Mouse (Mus musculus) neural tube, embryonic 13.5 days (tissue): Measurements from ENCODE around the gene Pla2g15. TPM values are rescaled to one million over a fixed set of nuclear protein-coding genes. Genes with fewer than 3 reads are reported as not detected.

ENCODE experiments used
- ATAC-seq: fragments of 200-750 bp; cut with Nextera tagmentation; 2 replicates; pipeline ENCODE4 v1.8.0; 2017; ENCODE audit warnings: low read depth, mild to moderate bottlenecking, moderate TSS enrichment, moderate library complexity
- H3K27ac ChIP-seq: fragments of 300-500 bp; sonication (generic); replicated peaks from 2 replicates; pipeline ENCODE4 v1.5.1; 2015; ENCODE audit warnings: moderate library complexity, mild to moderate bottlenecking, inconsistent platforms
- H3K27me3 ChIP-seq: fragments of 300-500 bp; sonication (generic); 2 replicates; pipeline ENCODE4 v1.6.1; 2015; ENCODE audit warnings: mild to moderate bottlenecking, inconsistent platforms
- H3K36me3 ChIP-seq: fragments of 300-500 bp; sonication (generic); 2 replicates; pipeline ENCODE4 v1.6.1; 2015; ENCODE audit warnings: mild to moderate bottlenecking, inconsistent platforms
- H3K4me1 ChIP-seq: fragments of 300-500 bp; sonication (generic); replicated peaks from 2 replicates; pipeline ENCODE4 v1.6.1; 2015; ENCODE audit warnings: inconsistent platforms
- H3K4me2 ChIP-seq: fragments of 300-500 bp; sonication (generic); 2 replicates; pipeline ENCODE4 v1.6.1; 2015; ENCODE audit warnings: inconsistent platforms, mild to moderate bottlenecking, moderate library complexity
- H3K4me3 ChIP-seq: fragments of 300-500 bp; sonication (generic); 2 replicates; pipeline ENCODE4 v1.5.1; 2015; ENCODE audit warnings: mild to moderate bottlenecking, inconsistent platforms
- H3K9ac ChIP-seq: fragments of 300-500 bp; sonication (generic); 2 replicates; pipeline ENCODE4 v1.6.1; 2015; ENCODE audit warnings: moderate library complexity, mild to moderate bottlenecking, inconsistent platforms
- H3K9me3 ChIP-seq: fragments of 300-500 bp; sonication (generic); 2 replicates; pipeline ENCODE4 v1.6.1; 2016; ENCODE audit warnings: inconsistent platforms
- WGBS: fragments of 180-500 bp; shearing (Covaris S2); methylation state at CpG from one replicate; pipeline ENCODE4 v1.1.7; 2015; 5-methylcytosine and 5-hydroxymethylcytosine counted together
- polyA plus RNA-seq: library from polyadenylated mRNA; unstranded; fragments of >200 nt; fragmentation: Nextera tagmentation; extraction: Ambion mirVana; gene quantifications from 2 replicates; pipeline ENCODE4 v1.2.1, GENCODE M21; 2015

The Pla2g15 gene
- polyA plus RNA-seq, 1 experiment from 2014 or later, result 18.1 TPM

DNA sequence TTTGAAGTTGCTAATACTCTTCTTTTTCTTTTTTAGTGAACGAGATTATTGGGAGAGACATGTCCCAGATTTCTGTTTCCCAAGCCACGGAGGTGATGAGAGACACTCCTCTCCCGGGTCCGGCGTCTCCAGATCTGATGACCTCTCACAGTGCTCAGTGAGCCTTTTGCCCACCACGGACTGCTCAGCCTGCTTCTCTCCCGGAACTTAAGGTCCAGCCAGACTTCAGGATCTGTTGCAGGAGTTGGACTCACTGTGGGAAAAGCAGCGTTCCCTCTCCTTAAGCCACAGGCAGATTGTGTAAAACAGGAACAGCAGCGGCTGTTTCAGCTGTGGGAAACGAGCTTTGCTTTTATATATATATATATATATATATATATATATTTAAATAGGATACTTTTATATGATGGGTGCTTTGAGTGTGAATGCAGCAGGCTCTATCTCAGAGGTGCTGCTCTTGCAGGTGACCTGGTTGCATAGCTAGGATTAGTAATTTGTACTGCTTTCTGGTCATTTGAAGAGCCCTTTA lies 22.3 kb upstream of the Pla2g15 start:
- Histone ChIP-seq H3K4me1 (no peaks in the 10 kb centered on the region), H3K4me3 (no peak overlapping the region), H3K27ac (no peak overlapping the region), H3K4me2 (no peak overlapping the region), H3K36me3 (peaks cover 64% of the 10 kb centered on the region), H3K9ac (no peak overlapping the region), H3K9me3 (no peaks in the 10 kb centered on the region), H3K27me3 (peaks cover 6% of the 10 kb centered on the region)
- 95% methylated on average over 10 of the region's 10 CpGs for WGBS
- ATAC-seq, result no peak

- Histone ChIP-seq H3K4me1 (no peaks in the 10 kb centered on the region), H3K36me3 (peaks cover 59% of the 10 kb centered on the region), H3K9me3 (no peaks in the 10 kb centered on the region), H3K9ac (no peak overlapping the region), H3K4me2 (no peak overlapping the region), H3K4me3 (no peak overlapping the region), H3K27ac (no peak overlapping the region), H3K27me3 (peaks cover 20% of the 10 kb centered on the region)
- ATAC-seq, result no peak
Measured at GRCm38 (mm10) chr8:106129232-106129930, 20.8 kb upstream of the Pla2g15 start.

DNA sequence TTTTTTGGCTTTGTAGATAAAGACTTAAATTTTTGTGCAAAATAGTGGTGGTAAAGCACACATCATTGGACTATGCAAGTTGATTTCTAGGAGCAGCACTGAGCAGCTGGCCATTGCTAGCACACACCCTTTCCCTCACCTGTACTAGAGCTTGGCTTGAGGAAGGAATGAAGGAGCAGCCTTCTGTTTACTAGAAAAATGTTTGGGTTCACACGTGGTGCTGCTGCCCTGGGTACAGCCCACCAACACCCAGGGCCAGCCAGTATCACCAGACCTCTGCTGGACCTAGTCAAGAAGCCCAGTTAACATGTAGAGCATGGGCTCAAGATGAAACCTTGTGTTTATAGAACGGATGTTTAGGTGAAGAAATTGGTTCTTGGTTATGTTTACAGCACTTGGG lies 20.2 kb upstream of the Pla2g15 start:
- 90% methylated on average over 2 of the region's 2 CpGs for WGBS
- H3K4me2 ChIP-seq, result no peak overlapping the region
- no peak overlapping the region for H3K4me3 ChIP-seq
- H3K9me3 ChIP-seq, result no peaks in the 10 kb centered on the region
- H3K27ac ChIP-seq, result no peak overlapping the region
- H3K36me3 ChIP-seq, result peaks cover 59% of the 10 kb centered on the region
- no peak overlapping the region for H3K9ac ChIP-seq
- H3K27me3 ChIP-seq, result peaks cover 26% of the 10 kb centered on the region
- no peak for ATAC-seq
- H3K4me1 ChIP-seq, result no peaks in the 10 kb centered on the region

- Histone ChIP-seq H3K27ac (no peak overlapping the region), H3K4me2 (no peak overlapping the region), H3K4me3 (no peak overlapping the region), H3K9me3 (no peaks in the 10 kb centered on the region), H3K4me1 (no peaks in the 10 kb centered on the region; the same call in 1 of the 2 replicates), H3K9ac (no peak overlapping the region), H3K36me3 (peaks cover 59% of the 10 kb centered on the region), H3K27me3 (peaks cover 32% of the 10 kb centered on the region)
- 85% methylated on average over 2 of the region's 2 CpGs for WGBS
- ATAC-seq, result no peak
Measured at GRCm38 (mm10) chr8:106130505-106130904, 19.7 kb upstream of the Pla2g15 start.

DNA sequence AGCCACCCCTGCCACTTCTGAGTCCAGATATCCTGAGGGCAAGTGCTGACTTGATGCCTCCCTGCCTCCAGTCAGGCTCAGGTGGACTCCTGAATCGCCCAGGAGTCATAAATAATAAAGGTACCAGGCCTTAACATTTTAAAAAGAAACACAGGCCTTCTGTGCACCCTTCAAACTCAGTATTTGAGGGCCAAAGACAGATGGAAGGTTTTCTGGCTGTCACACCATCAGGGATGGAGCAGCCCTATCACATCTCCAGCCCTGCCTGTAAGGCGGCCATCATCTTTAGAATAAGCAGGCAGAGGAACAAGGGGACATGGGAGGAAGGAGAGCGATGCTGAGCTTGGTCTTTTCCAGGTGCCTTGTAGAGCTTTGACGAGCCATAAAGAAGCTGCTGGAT lies 19.2 kb upstream of the Pla2g15 start:
- H3K27ac ChIP-seq, result no peak overlapping the region
- no peak overlapping the region for H3K4me3 ChIP-seq
- no peak for ATAC-seq
- H3K27me3 ChIP-seq, result peaks cover 37% of the 10 kb centered on the region
- peaks cover 5% of the 10 kb centered on the region for H3K4me1 ChIP-seq
- 94% methylated on average over 4 of the region's 4 CpGs for WGBS
- H3K36me3 ChIP-seq, result peaks cover 59% of the 10 kb centered on the region
- no peaks in the 10 kb centered on the region for H3K9me3 ChIP-seq
- no peak overlapping the region for H3K9ac ChIP-seq
- no peak overlapping the region for H3K4me2 ChIP-seq

DNA sequence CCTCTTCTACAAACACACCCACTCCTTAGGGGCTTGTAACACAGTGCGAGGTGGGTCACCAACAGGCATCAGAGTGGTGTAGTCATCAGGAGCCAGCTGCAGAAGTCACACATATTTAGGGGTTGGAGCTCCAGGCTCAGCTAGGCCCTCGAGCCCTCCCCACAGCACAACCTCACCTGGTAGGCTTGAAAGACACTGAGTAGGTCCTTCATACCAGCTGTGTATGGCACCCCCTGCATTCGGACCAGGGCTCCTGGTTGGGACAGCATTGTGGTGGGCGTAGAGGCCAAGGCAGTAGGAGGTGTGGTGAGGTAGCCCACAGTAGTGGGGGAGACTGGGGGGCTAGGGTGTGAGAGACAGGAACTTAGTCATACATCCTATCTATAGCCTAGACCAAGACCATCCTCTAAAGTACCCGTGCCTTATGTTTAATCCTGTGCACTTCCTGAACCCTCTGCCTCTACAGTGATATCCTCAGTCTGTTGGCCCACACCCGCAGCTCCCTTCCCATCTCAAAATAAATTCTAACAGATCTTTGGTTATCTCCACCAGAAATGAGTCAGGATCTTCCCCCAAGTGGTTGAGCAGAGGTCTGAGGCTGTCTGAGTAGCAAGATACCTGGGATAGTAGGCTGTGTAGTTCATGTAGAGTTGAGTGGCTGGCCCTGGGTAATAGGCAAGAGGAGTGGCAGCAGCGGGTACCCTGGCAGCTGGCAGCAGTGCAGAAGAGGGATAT lies 18.5 kb upstream of the Pla2g15 start:
- H3K4me2 ChIP-seq, result no peak overlapping the region
- no peak overlapping the region for H3K9ac ChIP-seq
- no peaks in the 10 kb centered on the region for H3K9me3 ChIP-seq
- peaks cover 59% of the 10 kb centered on the region for H3K36me3 ChIP-seq
- no peak overlapping the region for H3K27ac ChIP-seq
- no peak overlapping the region for H3K4me3 ChIP-seq
- H3K27me3 ChIP-seq, result peaks cover 43% of the 10 kb centered on the region
- 94% methylated on average over 7 of the region's 7 CpGs for WGBS
- ATAC-seq, result no peak
- H3K4me1 ChIP-seq, result peaks cover 11% of the 10 kb centered on the region

DNA sequence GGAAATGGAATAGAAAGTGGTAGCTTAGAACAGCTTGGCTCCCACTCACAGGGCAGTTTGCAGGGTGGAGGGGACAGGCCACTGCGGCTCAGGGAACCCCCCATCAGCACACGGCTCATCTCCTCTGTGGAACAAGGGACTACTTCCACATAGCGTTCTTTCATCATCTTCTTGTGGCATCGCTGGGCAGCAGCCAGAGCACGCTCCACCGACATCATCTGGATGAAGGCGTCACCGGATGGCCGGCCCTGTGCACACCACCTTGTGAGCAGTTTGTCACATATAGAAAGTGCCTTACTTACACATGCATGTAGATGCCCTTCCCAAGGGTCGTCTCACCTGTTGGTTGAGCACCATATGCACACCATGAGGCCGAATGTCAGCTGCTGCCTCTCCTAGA lies 17.8 kb upstream of the Pla2g15 start:
- no peak for ATAC-seq
- H3K4me2 ChIP-seq, result no peak overlapping the region
- 94% methylated on average over 11 of the region's 11 CpGs for whole genome bisulfite sequencing
- peaks cover 50% of the 10 kb centered on the region for H3K27me3 ChIP-seq
- H3K4me3 ChIP-seq, result no peak overlapping the region
- H3K4me1 ChIP-seq, result peaks cover 18% of the 10 kb centered on the region
- no peak overlapping the region for H3K9ac ChIP-seq
- no peak overlapping the region for H3K27ac ChIP-seq
- peaks cover 52% of the 10 kb centered on the region for H3K36me3 ChIP-seq
- no peaks in the 10 kb centered on the region for H3K9me3 ChIP-seq

GRCm38 (mm10) chr8:106133526-106133925 lies 16.7 kb upstream of the Pla2g15 start:
- Histone ChIP-seq H3K27ac (no peak overlapping the region), H3K4me3 (no peak overlapping the region), H3K27me3 (peaks cover 62% of the 10 kb centered on the region), H3K4me2 (no peak overlapping the region), H3K4me1 (peaks cover 30% of the 10 kb centered on the region), H3K36me3 (peaks cover 41% of the 10 kb centered on the region), H3K9ac (0 out of 2 replicates have a peak overlapping the region, but pooled peaks have one; percentile 26), H3K9me3 (no peaks in the 10 kb centered on the region)
- no peak for ATAC-seq
- 73% methylated on average over 13 of the region's 13 CpGs for WGBS

DNA sequence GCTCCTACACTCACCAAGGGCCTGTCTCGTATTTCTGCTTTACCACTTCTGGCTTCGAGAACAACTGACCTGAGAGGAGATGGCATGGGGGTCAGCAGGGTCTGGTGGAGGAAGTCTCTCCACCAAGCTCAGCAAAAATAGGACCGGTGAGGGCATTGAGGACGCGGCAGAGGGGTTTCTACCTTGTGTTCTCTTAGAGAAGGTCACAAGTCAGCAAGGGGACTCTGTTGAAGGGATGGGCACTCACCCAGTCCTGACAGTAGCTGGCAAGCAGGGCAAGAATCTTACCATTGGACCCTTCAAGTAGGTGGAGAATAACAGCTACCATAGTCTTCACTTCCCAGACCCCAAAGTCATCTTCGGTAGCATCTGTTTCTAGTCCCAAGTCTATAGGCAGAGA lies 16.3 kb upstream of the Pla2g15 start:
- no peak overlapping the region for H3K27ac ChIP-seq
- ATAC-seq, result no peak
- 81% methylated on average over 6 of the region's 6 CpGs for WGBS
- H3K4me3 ChIP-seq, result no peak overlapping the region
- H3K9ac ChIP-seq, result no peak overlapping the region
- H3K4me1 ChIP-seq, result peaks cover 30% of the 10 kb centered on the region
- H3K9me3 ChIP-seq, result no peaks in the 10 kb centered on the region
- peaks cover 38% of the 10 kb centered on the region for H3K36me3 ChIP-seq
- H3K4me2 ChIP-seq, result no peak overlapping the region
- H3K27me3 ChIP-seq, result peaks cover 66% of the 10 kb centered on the region

DNA sequence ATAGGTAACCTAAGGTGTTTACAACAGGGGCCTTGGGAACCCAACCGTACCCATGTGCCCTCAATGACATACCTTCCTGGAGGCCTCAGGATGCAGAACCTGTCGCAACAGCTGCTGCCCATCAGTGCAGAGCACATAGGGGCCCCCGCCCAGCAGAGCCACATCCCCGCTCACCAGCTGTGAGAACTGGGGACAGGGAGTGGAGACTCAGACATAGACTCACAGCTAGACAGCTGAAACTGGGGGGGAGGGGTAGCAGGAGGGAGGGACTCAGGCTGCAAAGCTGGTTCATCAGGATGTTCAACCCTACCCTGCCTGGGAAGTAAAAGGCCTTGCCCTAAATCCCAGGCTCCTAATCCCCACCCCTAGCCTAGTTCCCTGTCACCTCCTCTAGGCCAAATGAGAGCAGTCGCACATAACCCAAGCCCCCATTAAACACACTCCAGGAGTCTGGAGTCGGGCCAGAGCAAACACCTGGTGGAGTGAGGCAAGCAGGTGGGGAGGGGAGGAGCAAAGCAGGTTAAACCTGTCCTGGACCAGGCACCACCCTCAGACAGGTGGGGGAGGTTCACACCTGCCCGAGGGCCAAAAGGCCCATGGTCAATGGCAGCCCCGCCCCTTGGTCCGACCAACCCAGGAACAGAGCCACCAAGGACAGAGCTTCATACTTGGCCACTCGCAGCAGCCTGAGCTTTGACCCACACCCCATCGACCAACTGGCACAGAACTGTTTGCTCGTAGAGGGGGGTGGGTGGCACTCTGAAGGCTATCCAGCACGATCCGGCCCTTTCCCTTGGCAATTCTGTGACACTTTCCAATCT lies 15.2 kb upstream of the Pla2g15 start:
- Histone ChIP-seq H3K27ac (no peak overlapping the region), H3K4me3 (no peak overlapping the region), H3K9ac (no peak overlapping the region), H3K4me2 (no peak overlapping the region), H3K27me3 (peaks cover 76% of the 10 kb centered on the region), H3K4me1 (peaks cover 30% of the 10 kb centered on the region), H3K36me3 (peaks cover 29% of the 10 kb centered on the region), H3K9me3 (no peaks in the 10 kb centered on the region)
- 24% methylated on average over 14 of the region's 14 CpGs for WGBS
- ATAC-seq, result no peak

- peaks cover 23% of the 10 kb centered on the region for H3K36me3 ChIP-seq
- no peak overlapping the region for H3K9ac ChIP-seq
- H3K4me1 ChIP-seq, result peaks cover 30% of the 10 kb centered on the region
- peaks cover 83% of the 10 kb centered on the region for H3K27me3 ChIP-seq
- WGBS, result 7% methylated on average over 19 of the region's 19 CpGs
- H3K4me3 ChIP-seq, result peak overlapping the region; percentile 45; the same call in 1 of the 2 replicates
- no peak overlapping the region for H3K27ac ChIP-seq
- H3K4me2 ChIP-seq, result peak overlapping the region; percentile 75
- no peaks in the 10 kb centered on the region for H3K9me3 ChIP-seq
- no peak for ATAC-seq
Measured at GRCm38 (mm10) chr8:106135672-106136071, 14.5 kb upstream of the Pla2g15 start.
